Mouse (Mus musculus) CH12.LX (cell line): Measurements from ENCODE around the gene Slc22a13.

Experiments used
- CTCF ChIP-seq, 2 experiments: IDR thresholded peaks in 1 of 2; conservative IDR thresholded peaks in 1 of 2; 2 replicates each; pipeline ENCODE4 v1.5.1; 2011 to 2012; ENCODE audit warnings: low read depth in 2 of 2, low read length in 2 of 2, improper control_type of control experiment in 1 of 2, inconsistent platforms in 1 of 2, mild to moderate bottlenecking in 1 of 2, moderate library complexity in 1 of 2
- EP300 ChIP-seq: IDR thresholded peaks from 2 replicates; pipeline ENCODE4 v1.6.1; 2011; ENCODE audit warnings: low read length, improper control_type of control experiment
- POLR2A ChIP-seq: IDR thresholded peaks from 2 replicates; pipeline ENCODE4 v1.6.1; 2011; ENCODE audit warnings: low read depth, mild to moderate bottlenecking, improper control_type of control experiment, low read length
- RCOR1 ChIP-seq: conservative IDR thresholded peaks from 2 replicates; pipeline ENCODE4 v1.6.1; 2012; ENCODE audit warnings: low read depth, mild to moderate bottlenecking, inconsistent platforms, low read length, improper control_type of control experiment
- ZC3H11A ChIP-seq: IDR thresholded peaks from 2 replicates; pipeline ENCODE4 v1.6.1; 2012; ENCODE audit warnings: low read depth, mild to moderate bottlenecking, inconsistent platforms, low read length, improper control_type of control experiment
- ZNF384 ChIP-seq: IDR thresholded peaks from 2 replicates; pipeline ENCODE4 v1.6.1; 2012; ENCODE audit warnings: low read depth, low read length, improper control_type of control experiment, inconsistent platforms

- TF ChIP-seq POLR2A, result no peak
- no peak for TF ChIP-seq CTCF (conservative IDR thresholded peaks at IDR 0.05 in 1 of 2, IDR thresholded peaks at IDR 0.05 in 1 of 2; ENCODE audit: low read depth in 2 of 2, low read length in 2 of 2)
- TF ChIP-seq EP300, result no peak
- no peak for TF ChIP-seq ZNF384
- no peak for TF ChIP-seq RCOR1
- TF ChIP-seq ZC3H11A, result no peak
Observed at GRCm38 (mm10) chr9:119238796-119239195, 29.9 kb upstream of the Slc22a13 start.
